Mouse (Mus musculus) Patski (cell line): ENCODE results near the gene Vwa3b. TPM values are rescaled to one million over a fixed set of nuclear protein-coding genes. Genes with fewer than 3 reads are reported as not detected.
A peak's percentile ranks its signal among the peaks of the same experiment; 100 is the strongest.

Source experiments
- ATAC-seq: fragments of 100-300 bp; one replicate; pipeline ENCODE4 v1.8.0; 2021
- CTCF ChIA-PET: fragments of 350-600 bp; sonication (Branson Sonifier 250); formaldehyde crosslinking; loops from one replicate; lab custom pipeline; 2022; ENCODE audit warnings: inconsistent platforms; lab: Charles Lee
- POLR2A ChIA-PET: fragments of 350-600 bp; sonication (Branson Sonifier 250); formaldehyde crosslinking; loops from one replicate; lab custom pipeline; 2022; ENCODE audit warnings: antibody characterized with exemption, inconsistent platforms; lab: Charles Lee
- DNase-seq: peaks from one replicate; pipeline ENCODE4 v3.0.0-alpha.2; 2011; ENCODE audit warnings: low read depth, low spot score
- H3K27me3 ChIP-seq: fragments of 371-371 bp; one replicate; pipeline ENCODE4 v1.5.1; 2021
- CTCF ChIP-seq: fragments of 100-300 bp; IDR thresholded peaks from one replicate; pipeline ENCODE4 v1.5.1; 2021
- in situ Hi-C: fragments of 300-500 bp; cut with MboI; formaldehyde crosslinking; loops from 3 replicates; pipeline ENCODE4 v1.11.1; 2018; ENCODE audit warnings: low pct_unique_long_range_greater_than_20kb, mixed read lengths
- polyA plus RNA-seq: library from polyadenylated mRNA; unstranded; gene quantifications from one replicate; pipeline ENCODE4 v1.2.3, GENCODE M21; 2021

Vwa3b gene
- polyA plus RNA-seq, 1 experiment from 2014 or later, result not detected

DNA sequence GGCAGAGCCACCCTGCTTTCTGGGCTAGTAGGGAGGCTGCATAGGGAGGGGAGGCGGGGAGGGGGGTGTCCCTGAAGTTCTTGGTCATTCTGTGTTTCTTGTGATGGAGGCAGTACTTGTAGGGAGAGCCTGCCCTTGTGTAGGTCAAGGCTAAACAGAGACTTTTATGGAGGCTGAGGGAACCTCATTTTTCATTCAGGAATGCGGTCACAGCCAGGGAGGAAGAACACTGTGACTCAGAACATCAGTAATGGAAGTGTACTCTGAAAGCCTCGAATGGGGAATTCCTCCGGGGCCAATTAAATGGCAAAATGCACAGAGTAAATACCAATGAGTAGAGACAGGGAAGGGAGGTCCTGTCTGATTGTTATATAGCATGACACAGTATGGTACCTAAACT lies 37.4 kb downstream of the Vwa3b start:
- CTCF ChIA-PET, result no interaction called here
- POLR2A ChIA-PET, result no interaction called here
- TF ChIP-seq CTCF, result no peak
- no peaks in the 10 kb centered on the region for H3K27me3 ChIP-seq
- ATAC-seq (peak; percentile 82), DNase-seq (no peak)
- in situ Hi-C loops, result no loop called here

- no peaks in the 10 kb centered on the region for H3K27me3 ChIP-seq
- no peak for TF ChIP-seq CTCF
- in situ Hi-C loops, result no loop called here
- CTCF ChIA-PET, result no interaction called here
- ATAC-seq, result no peak
- DNase-seq, result no peak
- POLR2A ChIA-PET, result no interaction called here
These were observed 39.4 kb downstream of the Vwa3b start for GRCm38 (mm10) chr1:37065658-37066412.

- ChIA-PET CTCF (no interaction called here), POLR2A (no interaction called here)
- ATAC-seq, result no peak
- no peak for DNase-seq
- peaks cover 9% of the 10 kb centered on the region for H3K27me3 ChIP-seq
- TF ChIP-seq CTCF, result no peak
- in situ Hi-C loops, result no loop called here
These were observed 49.4 kb downstream of the Vwa3b start for GRCm38 (mm10) chr1:37075759-37076158.

GRCm38 (mm10) chr1:37077266-37077665 lies 50.9 kb downstream of the Vwa3b start:
- ATAC-seq (no peak), DNase-seq (no peak)
- no peak for TF ChIP-seq CTCF
- H3K27me3 ChIP-seq, result peaks cover 9% of the 10 kb centered on the region
- POLR2A ChIA-PET, result no interaction called here
- in situ Hi-C loops, result no loop called here
- CTCF ChIA-PET, result interaction anchor here (0.9 kb wide), 1 partner anchor 9 kb away, joined by 3 read pairs; no protein-coding TSS in a partner anchor

GRCm38 (mm10) chr1:37077955-37078549 lies 51.7 kb downstream of the Vwa3b start:
- ATAC-seq (no peak), DNase-seq (no peak)
- TF ChIP-seq CTCF, result no peak
- in situ Hi-C loops, result no loop called here
- ChIA-PET POLR2A (no interaction called here), CTCF (interaction anchor here (0.9 kb wide), 1 partner anchor 10 kb away, joined by 3 read pairs; no protein-coding TSS in a partner anchor)
- peaks cover 9% of the 10 kb centered on the region for H3K27me3 ChIP-seq

DNA sequence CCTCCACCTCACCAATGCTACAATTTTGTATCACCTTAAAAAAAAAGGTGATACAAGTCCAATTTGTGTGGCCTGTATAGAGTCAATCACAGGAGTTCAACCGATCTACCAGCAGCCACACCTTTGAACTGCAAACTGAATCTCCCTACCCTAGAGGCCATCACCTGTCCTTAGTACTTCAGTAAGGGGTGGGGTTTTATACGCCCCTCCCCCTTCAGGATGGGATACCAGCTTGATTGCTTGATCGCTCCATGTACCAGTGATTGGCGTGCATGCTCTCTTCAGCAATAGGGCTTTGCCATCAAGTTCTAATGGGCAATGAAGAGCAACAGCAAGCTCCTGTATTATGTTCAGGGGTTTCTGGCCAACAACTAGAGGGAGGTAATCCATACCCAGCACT lies 54.0 kb downstream of the Vwa3b start:
- ATAC-seq, result no peak
- ChIA-PET CTCF (no interaction called here), POLR2A (no interaction called here)
- H3K27me3 ChIP-seq, result peaks cover 9% of the 10 kb centered on the region
- no peak for DNase-seq
- TF ChIP-seq CTCF, result no peak
- in situ Hi-C loops, result no loop called here

DNA sequence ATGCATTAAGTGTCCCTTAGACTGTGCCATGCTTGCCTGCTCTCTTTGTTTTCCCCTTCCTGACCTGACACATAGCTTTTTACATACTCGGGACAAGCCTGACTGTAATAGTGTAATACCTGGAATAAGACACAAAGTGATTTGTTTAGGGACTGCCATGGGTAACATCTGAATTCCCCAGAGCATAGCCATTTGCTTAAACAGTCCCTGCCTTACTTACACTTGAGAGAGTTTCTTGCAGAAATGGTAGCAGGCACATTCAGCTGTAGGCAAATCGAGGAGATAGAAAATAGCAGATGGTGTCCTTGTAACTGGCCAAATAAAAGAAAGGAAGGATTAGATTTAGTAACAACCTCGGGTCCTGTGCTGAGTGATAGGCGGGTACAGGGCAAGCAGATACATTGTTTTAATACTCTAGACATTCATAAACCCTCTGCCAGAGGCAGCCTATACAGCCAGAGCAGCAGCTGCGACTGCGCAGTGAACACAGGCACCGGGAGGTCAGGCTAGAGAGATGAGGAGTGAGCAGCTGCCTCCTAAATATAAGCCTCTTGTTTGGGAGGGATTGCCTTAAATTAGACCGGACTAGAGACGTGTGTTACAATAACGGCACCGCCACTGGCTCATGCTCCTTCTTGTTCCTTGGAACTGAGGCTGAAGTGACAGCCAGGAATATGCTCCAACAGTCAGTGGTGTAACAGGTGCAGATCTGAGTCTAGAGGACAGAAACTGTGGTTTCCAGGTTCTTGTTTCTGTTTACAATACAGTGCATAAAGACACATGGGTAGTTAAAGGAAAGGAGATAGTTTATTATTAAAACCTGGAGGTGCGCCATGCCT lies 55.2 kb downstream of the Vwa3b start:
- ChIA-PET POLR2A (no interaction called here), CTCF (no interaction called here)
- peaks cover 9% of the 10 kb centered on the region for H3K27me3 ChIP-seq
- no peak for TF ChIP-seq CTCF
- ATAC-seq, result no peak
- in situ Hi-C loops, result no loop called here
- no peak for DNase-seq

GRCm38 (mm10) chr1:37082215-37082464 lies 55.7 kb downstream of the Vwa3b start:
- ChIA-PET POLR2A (no interaction called here), CTCF (no interaction called here)
- in situ Hi-C loops, result no loop called here
- H3K27me3 ChIP-seq, result peaks cover 7% of the 10 kb centered on the region
- ATAC-seq (no peak), DNase-seq (no peak)
- no peak for TF ChIP-seq CTCF

GRCm38 (mm10) chr1:37084075-37084474 lies 57.7 kb downstream of the Vwa3b start:
- in situ Hi-C loops, result no loop called here
- POLR2A ChIA-PET, result no interaction called here
- no peak for TF ChIP-seq CTCF
- DNase-seq (no peak), ATAC-seq (no peak)
- CTCF ChIA-PET, result no interaction called here
- peaks cover 7% of the 10 kb centered on the region for H3K27me3 ChIP-seq

- TF ChIP-seq CTCF, result no peak
- no peaks in the 10 kb centered on the region for H3K27me3 ChIP-seq
- ChIA-PET POLR2A (no interaction called here), CTCF (no interaction called here)
- no peak for ATAC-seq
- no peak for DNase-seq
- in situ Hi-C loops, result no loop called here
These were observed 58.8 kb downstream of the Vwa3b start for GRCm38 (mm10) chr1:37085171-37085570.

- POLR2A ChIA-PET, result no interaction called here
- CTCF ChIA-PET, result no interaction called here
- in situ Hi-C loops, result no loop called here
- H3K27me3 ChIP-seq, result peaks cover 4% of the 10 kb centered on the region
- DNase-seq (no peak), ATAC-seq (no peak)
- no peak for TF ChIP-seq CTCF
These were observed 62.8 kb downstream of the Vwa3b start for GRCm38 (mm10) chr1:37089191-37089590.
